ENCODE assay signal across 12 mouse cellular contexts in the genomic region with DNA sequence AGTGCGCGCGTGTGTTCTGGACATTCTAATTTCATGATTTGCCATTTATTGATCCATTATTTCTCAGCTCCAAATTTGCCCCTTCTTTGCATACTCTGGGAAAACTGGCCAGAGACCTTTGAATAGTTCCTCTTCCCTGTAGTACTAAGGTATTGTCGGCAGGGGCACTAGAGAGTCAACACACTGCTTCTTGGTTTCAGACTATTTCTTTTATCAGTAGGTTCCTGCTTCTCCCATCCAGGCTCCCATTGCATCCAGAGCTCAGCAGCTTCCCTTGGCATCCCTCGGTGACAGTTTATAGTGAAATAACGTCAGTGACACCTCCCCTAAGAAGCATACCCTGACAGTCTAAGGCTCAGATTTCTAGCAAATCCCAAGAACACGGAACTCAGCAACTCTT. TPM values are rescaled to one million over a fixed set of nuclear protein-coding genes. Genes with fewer than 3 reads are reported as not detected.
DNase-seq lines count a peak whose midpoint lies in the region; ATAC-seq and TF ChIP-seq lines count a peak whose summit lies in the region.
"Had no signal": no experiment of that assay in that cellular context is flagged by ENCODE, and none has a peak within 500 bp of the region (broad histone marks: within the 10 kb centered on the region; RNA-seq: fewer than 3 reads in every experiment).

No protein-coding gene starts in this region.

- intact Hi-C loops in heart, adult 2 months (cut with DNase I), result no loop called here

- peak; percentile 50 for TF ChIP-seq RAD21 in MEL (IDR thresholded peaks at IDR 0.05; ENCODE audit: low read depth, low read length)

- H3K4me3 ChIP-seq in heart, adult 2 months, result no peak overlapping the region
- H3K4me3 ChIP-seq in heart, embryonic 12.5 days, result no peak overlapping the region
- no peak overlapping the region for H3K4me3 ChIP-seq in lung, embryonic 14.5 days (ENCODE audit: low read depth, low read length)
- H3K4me3 ChIP-seq in MEL (ENCODE audit: control insufficient read depth in 1 of 2, insufficient read depth in 1 of 2, low read depth in 2 of 2, low read length in 2 of 2), result no peak overlapping the region
- H3K4me3 ChIP-seq in midbrain, embryonic 13.5 days (replicated peaks), result no peak overlapping the region
- H3K4me3 ChIP-seq: forebrain, embryonic 10.5 days; lung, embryonic 15.5 days had no signal

- DNase-seq in heart, adult 2 months, result no peak
- peak; percentile 15 for DNase-seq in lung, embryonic 14.5 days
- DNase-seq in lung, postnatal 25 days (ENCODE audit: low spot score), result no peak
- peak; percentile 37 for DNase-seq in MEL (ENCODE audit: low read depth, low spot score)
- peak; percentile 14 for DNase-seq in induced T-regulatory cell, adult 2 months (ENCODE audit: low read depth)
- DNase-seq in spleen, postnatal 10 days (ENCODE audit: low spot score in 2 of 2), result no peak
- DNase-seq: gastrocnemius, postnatal 25 days; heart, postnatal 14 days had no signal

- no peak for TF ChIP-seq EP300 in heart, adult 2 months (IDR thresholded peaks at IDR 0.05; ENCODE audit: insufficient read depth, low read depth, low read length)
- TF ChIP-seq EP300 in MEL (IDR thresholded peaks at IDR 0.05; ENCODE audit: low read depth in 1 of 2, low read length in 2 of 2), result no peak

- H3K79me2 ChIP-seq in heart, adult 2 months (replicated peaks; ENCODE audit: control insufficient read depth, insufficient read depth, low read length), result no peaks in the 10 kb centered on the region
- no peaks in the 10 kb centered on the region for H3K79me2 ChIP-seq in MEL (ENCODE audit: control insufficient read depth, insufficient read depth, low read length, poor library complexity)

- no peak for TF ChIP-seq POLR2A in heart, adult 2 months (IDR thresholded peaks at IDR 0.05; ENCODE audit: insufficient read depth, low read depth, low read length)
- TF ChIP-seq POLR2A in MEL (IDR thresholded peaks at IDR 0.05; ENCODE audit: control insufficient read depth in 1 of 2, insufficient read depth in 1 of 2, low read depth in 1 of 2, low read length in 2 of 2, poor library complexity in 1 of 2), result no peak

- no peaks in the 10 kb centered on the region for H3K9me3 ChIP-seq in heart, embryonic 12.5 days (replicated peaks)
- H3K9me3 ChIP-seq in lung, embryonic 14.5 days (ENCODE audit: low read depth, low read length), result no peaks in the 10 kb centered on the region
- no peaks in the 10 kb centered on the region for H3K9me3 ChIP-seq in MEL (replicated peaks; ENCODE audit: insufficient read depth, low read length)
- no peaks in the 10 kb centered on the region for H3K9me3 ChIP-seq in midbrain, embryonic 13.5 days
- H3K9me3 ChIP-seq: forebrain, embryonic 10.5 days; lung, embryonic 15.5 days had no signal

- no peak overlapping the region for H3K4me2 ChIP-seq in heart, embryonic 12.5 days
- no peak overlapping the region for H3K4me2 ChIP-seq in lung, embryonic 14.5 days
- no peak overlapping the region for H3K4me2 ChIP-seq in midbrain, embryonic 13.5 days (replicated peaks)
- H3K4me2 ChIP-seq: lung, embryonic 15.5 days had no signal

- no peaks in the 10 kb centered on the region for H3K36me3 ChIP-seq in heart, adult 2 months (ENCODE audit: control insufficient read depth, insufficient read depth, low read length)
- H3K36me3 ChIP-seq in heart, embryonic 12.5 days, result no peaks in the 10 kb centered on the region
- no peaks in the 10 kb centered on the region for H3K36me3 ChIP-seq in lung, embryonic 14.5 days (ENCODE audit: insufficient read depth)
- no peaks in the 10 kb centered on the region for H3K36me3 ChIP-seq in MEL (ENCODE audit: control insufficient read depth in 1 of 2, insufficient read depth in 2 of 2, low read length in 2 of 2)
- H3K36me3 ChIP-seq in midbrain, embryonic 13.5 days, result no peaks in the 10 kb centered on the region
- H3K36me3 ChIP-seq: forebrain, embryonic 10.5 days; lung, embryonic 15.5 days had no signal

- peak; percentile 60 for TF ChIP-seq CTCF in heart, adult 2 months (IDR thresholded peaks at IDR 0.05)
- TF ChIP-seq CTCF in lung, embryonic 14.5 days (IDR thresholded peaks at IDR 0.05; ENCODE audit: low read depth), result peak; percentile 49; the same call in 1 of the 2 replicates
- TF ChIP-seq CTCF in MEL (IDR thresholded peaks at IDR 0.05 in 2 of 3, conservative IDR thresholded peaks at IDR 0.05 in 1 of 3; ENCODE audit: control insufficient read depth in 1 of 3, insufficient read depth in 1 of 3, low read depth in 2 of 3, low read length in 3 of 3, poor library complexity in 1 of 3, severe bottlenecking in 1 of 3), result peak in 2 of 3 experiments; percentile 59 to 83; a peak in 4 of 6 replicates

- no peaks in the 10 kb centered on the region for H3K27me3 ChIP-seq in heart, adult 2 months (ENCODE audit: control insufficient read depth, insufficient read depth, low read length)
- H3K27me3 ChIP-seq in heart, embryonic 12.5 days (replicated peaks), result no peaks in the 10 kb centered on the region
- H3K27me3 ChIP-seq in lung, embryonic 14.5 days (ENCODE audit: insufficient read depth, low read length), result no peaks in the 10 kb centered on the region
- H3K27me3 ChIP-seq in MEL (ENCODE audit: control insufficient read depth in 1 of 2, insufficient read depth in 2 of 2, low read length in 2 of 2), result peaks cover 5 to 14% of the 10 kb centered on the region in 2 experiments; a peak in 3 of 4 replicates
- no peaks in the 10 kb centered on the region for H3K27me3 ChIP-seq in midbrain, embryonic 13.5 days
- H3K27me3 ChIP-seq: lung, embryonic 15.5 days had no signal

- ATAC-seq in heart, embryonic 12.5 days (ENCODE audit: insufficient number of reproducible peaks, low FRiP score), result no peak
- no peak for ATAC-seq in lung, embryonic 14.5 days (ENCODE audit: insufficient read depth)
- ATAC-seq in midbrain, embryonic 13.5 days, result no peak

- H3K27ac ChIP-seq in heart, adult 2 months, result no peak overlapping the region
- no peak overlapping the region for H3K27ac ChIP-seq in heart, embryonic 12.5 days (ENCODE audit: poor library complexity, severe bottlenecking)
- H3K27ac ChIP-seq in lung, embryonic 14.5 days (ENCODE audit: low read depth), result no peak overlapping the region
- H3K27ac ChIP-seq in MEL (ENCODE audit: control insufficient read depth, low read depth, low read length), result no peak overlapping the region
- no peak overlapping the region for H3K27ac ChIP-seq in midbrain, embryonic 13.5 days
- H3K27ac ChIP-seq: forebrain, embryonic 10.5 days; lung, embryonic 15.5 days had no signal

- no peak overlapping the region for H3K9ac ChIP-seq in heart, adult 2 months (ENCODE audit: low read depth, low read length)
- H3K9ac ChIP-seq in heart, embryonic 12.5 days, result no peak overlapping the region
- H3K9ac ChIP-seq in lung, embryonic 14.5 days, result no peak overlapping the region
- H3K9ac ChIP-seq in MEL (ENCODE audit: control insufficient read depth, low read depth, low read length, poor library complexity, severe bottlenecking), result no peak overlapping the region
- no peak overlapping the region for H3K9ac ChIP-seq in midbrain, embryonic 13.5 days (replicated peaks)
- H3K9ac ChIP-seq: lung, embryonic 15.5 days had no signal

- WGBS in heart, adult 2 months, result 67% methylated on average over 7 of the region's 7 CpGs
- WGBS in heart, embryonic 12.5 days, result 57% methylated on average over 7 of the region's 7 CpGs
- WGBS in lung, embryonic 14.5 days, result 57% methylated on average over 7 of the region's 7 CpGs
- 70% methylated on average over 7 of the region's 7 CpGs for WGBS in midbrain, embryonic 13.5 days

- H3K4me1 ChIP-seq in heart, adult 2 months (ENCODE audit: control insufficient read depth, insufficient read depth, low read length), result no peaks in the 10 kb centered on the region
- H3K4me1 ChIP-seq in heart, embryonic 12.5 days (replicated peaks), result no peaks in the 10 kb centered on the region
- H3K4me1 ChIP-seq in lung, embryonic 14.5 days (ENCODE audit: insufficient read depth), result no peaks in the 10 kb centered on the region
- no peaks in the 10 kb centered on the region for H3K4me1 ChIP-seq in MEL (ENCODE audit: control insufficient read depth in 1 of 2, insufficient read depth in 2 of 2, low read length in 2 of 2)
- no peaks in the 10 kb centered on the region for H3K4me1 ChIP-seq in midbrain, embryonic 13.5 days (replicated peaks)
- H3K4me1 ChIP-seq: forebrain, embryonic 10.5 days; lung, embryonic 15.5 days had no signal

TF ChIP-seq in MEL, 35 proteins besides CTCF, POLR2A, EP300 and RAD21:
- TF ChIP-seq BHLHE40 (IDR thresholded peaks at IDR 0.05; ENCODE audit: borderline replicate concordance, low read depth, low read length) (no peak), SMC3 (IDR thresholded peaks at IDR 0.05; ENCODE audit: low read depth, low read length) (peak; percentile 55)
TF ChIP-seq in MEL: peak in this region for 1.

RNA-seq across cellular contexts. Expression of a gene that starts 28.5 kb away (rescaled TPM):
- total RNA-seq in heart, adult 2 months (2021), result 10 to 100 TPM; 16.7 to 18.4 TPM
- 12.1 and 25.0 TPM in 2 replicates for polyA plus RNA-seq in heart, adult 2 months (2012; rRNA removed)
- 22.3 and 22.9 TPM in 2 replicates for polyA plus RNA-seq in heart, embryonic 12.5 days (2016; fragmentation: Nextera tagmentation; extraction: Ambion mirVana)
- polyA plus RNA-seq in lung, embryonic 14.5 days (2014; fragmentation: Nextera tagmentation; extraction: Ambion mirVana), result 20.0 and 20.3 TPM in 2 replicates
- total RNA-seq in MEL (2012; rRNA removed), result 0.07 and 0.12 TPM in 2 replicates
- polyA plus RNA-seq in MEL (2012; ENCODE audit: insufficient read depth in 1 of 2, insufficient read length in 2 of 2, low read depth in 1 of 2, low replicate concordance in 2 of 2, missing spikeins in 1 of 2), result under 1 TPM in 1 of 2 experiments, not detected in 1; 0.36 TPM
- 197 and 202 TPM in 2 replicates for polyA plus RNA-seq in midbrain, embryonic 13.5 days (2015; fragmentation: Nextera tagmentation; extraction: Ambion mirVana)

RNA-seq across cellular contexts. Expression of a gene that starts 46.1 kb away (rescaled TPM):
- total RNA-seq in heart, adult 2 months (2021), result 10 to 100 TPM; 17.7 to 18.2 TPM
- polyA plus RNA-seq in heart, adult 2 months (2012; rRNA removed), result 8.2 and 17.8 TPM in 2 replicates
- polyA plus RNA-seq in heart, embryonic 12.5 days (2016; fragmentation: Nextera tagmentation; extraction: Ambion mirVana), result 48.5 and 51.7 TPM in 2 replicates
- 38.7 and 43.8 TPM in 2 replicates for polyA plus RNA-seq in lung, embryonic 14.5 days (2014; fragmentation: Nextera tagmentation; extraction: Ambion mirVana)
- 14.4 and 27.2 TPM in 2 replicates for total RNA-seq in MEL (2012; rRNA removed)
- 10 to 100 TPM in 1 of 2 experiments, not detected in 1; 35.5 TPM for polyA plus RNA-seq in MEL (2012; ENCODE audit: insufficient read depth in 1 of 2, insufficient read length in 2 of 2, low read depth in 1 of 2, low replicate concordance in 2 of 2, missing spikeins in 1 of 2)
- polyA plus RNA-seq in midbrain, embryonic 13.5 days (2015; fragmentation: Nextera tagmentation; extraction: Ambion mirVana), result 61.5 and 71.9 TPM in 2 replicates

Comparison
In these comparisons a context has a peak if more than half of its experiments do, and no peak if none do; other contexts are left out.
1. DNase-seq: peak in lung, embryonic 14.5 days (single experiment), MEL (single experiment) and induced T-regulatory cell, adult 2 months (single experiment); none in heart, adult 2 months (0 of 2), lung, postnatal 25 days (single experiment) and spleen, postnatal 10 days (0 of 2).
2. Peak in every context shown above with its lines, with median percentiles within 50 percentile points of each other: CTCF ChIP-seq.